Mouse (Mus musculus) megakaryocyte, adult 5-6 weeks (primary cell): Measurements from ENCODE around the gene Gm37240. TPM values are rescaled to one million over a fixed set of nuclear protein-coding genes. Genes with fewer than 3 reads are reported as not detected.

ENCODE experiments used
- ATAC-seq: 2 replicates; pipeline ENCODE4 v1.8.0; 2016; ENCODE audit warnings: mild to moderate bottlenecking, inconsistent platforms; ENCODE audit not compliant: poor library complexity, severe bottlenecking
- total RNA-seq, 2 experiments: library from RNA; stranded (forward) in 1 of 2; stranded (reverse) in 1 of 2; fragments of 153-499, 151-499 nt in 1 of 2; fragments of 221-1000, 200-1000 nt in 1 of 2; gene quantifications; 2 replicates each; pipeline versions ENCODE4 v1.2.3 to v1.2.4; 2015 to 2017

Gm37240 gene
- total RNA-seq, 2 experiments from 2014 or later, result 0.07 to 0.15 TPM

DNA sequence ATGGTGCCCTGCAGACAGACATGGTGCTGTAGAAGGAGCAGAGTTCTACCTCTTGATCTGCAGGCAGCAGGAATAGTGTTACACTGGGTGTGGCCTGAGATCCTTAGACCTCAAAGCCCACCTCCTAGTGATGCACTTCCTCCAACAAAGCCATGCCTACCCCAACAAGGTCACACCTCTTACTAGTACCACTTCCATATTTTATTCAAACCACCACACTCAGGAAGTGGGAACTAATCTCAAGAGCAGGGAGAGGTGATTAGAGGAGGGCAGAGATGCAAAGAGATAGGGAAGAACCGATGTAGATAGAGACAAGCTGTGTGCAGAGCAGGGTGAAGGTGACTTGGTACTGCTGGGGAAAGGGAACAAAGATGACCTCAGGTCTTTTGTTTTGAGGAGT is 773.8 kb downstream of the Gm37240 start:
- ATAC-seq, result peak; percentile 57

- no peak for ATAC-seq
These were observed 776.6 kb downstream of the Gm37240 start for GRCm38 (mm10) chr3:85110762-85111161.

DNA sequence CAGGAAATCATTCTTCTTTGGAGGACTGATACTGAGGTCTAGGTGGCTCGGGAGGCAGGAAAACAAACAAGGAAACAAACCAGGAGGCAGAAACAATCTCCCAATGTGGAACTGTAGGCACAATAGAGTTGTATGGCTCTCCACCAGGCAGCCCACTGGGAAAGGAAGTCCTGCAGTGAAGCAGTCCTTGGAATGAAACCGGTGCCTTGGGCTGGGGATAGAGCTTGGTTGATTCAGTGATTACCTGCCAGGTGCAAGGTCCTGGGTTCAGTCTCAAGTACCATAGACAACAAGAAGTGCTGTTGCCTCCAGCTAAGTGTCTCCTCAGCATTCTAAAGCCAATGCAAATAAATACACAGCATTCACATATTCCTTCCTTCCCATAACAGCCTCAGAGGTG is 778.1 kb downstream of the Gm37240 start:
- no peak for ATAC-seq

- ATAC-seq, result no peak
These were observed 778.9 kb downstream of the Gm37240 start for GRCm38 (mm10) chr3:85108396-85108795.

DNA sequence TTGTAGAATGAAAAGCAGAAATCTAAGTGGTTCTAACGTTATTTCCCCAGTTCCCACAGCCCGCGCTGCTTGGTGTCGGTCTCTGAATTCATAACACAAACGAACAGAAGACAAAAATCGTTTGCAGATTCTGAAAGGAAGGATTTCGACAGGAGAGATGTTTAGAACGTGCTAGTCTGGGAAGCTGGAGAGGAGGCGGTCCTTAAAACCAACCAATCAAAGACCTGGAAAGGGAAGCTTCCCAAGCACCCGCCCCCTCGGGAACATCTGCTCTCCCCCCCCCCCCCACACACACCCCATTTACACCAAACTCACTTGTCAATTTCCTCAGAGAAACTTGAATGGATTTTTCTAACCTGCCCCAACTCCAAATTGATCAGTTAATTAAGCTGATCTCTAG is 780.4 kb downstream of the Gm37240 start:
- ATAC-seq, result no peak

- ATAC-seq, result no peak
These were observed 783.0 kb downstream of the Gm37240 start for GRCm38 (mm10) chr3:85104301-85104700.

GRCm38 (mm10) chr3:85080882-85081558 is 806.3 kb downstream of the Gm37240 start:
- no peak for ATAC-seq

DNA sequence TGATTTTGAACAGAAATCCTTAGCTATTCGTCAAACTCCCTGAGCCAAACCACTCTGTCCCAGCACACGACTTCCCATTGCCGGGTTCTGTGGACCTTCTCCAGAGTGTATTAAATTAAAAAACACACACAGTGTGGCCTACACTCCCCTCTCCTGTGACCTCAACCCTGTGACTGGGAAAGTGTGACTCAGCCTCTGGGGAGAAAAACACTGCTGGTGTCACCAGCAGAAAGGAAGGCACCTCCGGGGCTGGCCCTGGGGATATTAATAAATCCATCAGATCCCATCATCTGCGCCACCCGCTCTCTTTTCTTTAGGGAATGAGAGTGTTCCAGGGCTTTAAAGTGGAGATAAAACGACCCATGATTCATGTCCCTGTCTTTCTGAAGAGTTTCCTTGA is 823.2 kb downstream of the Gm37240 start:
- no peak for ATAC-seq

- ATAC-seq, result no peak
These were observed 827.2 kb downstream of the Gm37240 start for GRCm38 (mm10) chr3:85060153-85060552.

- no peak for ATAC-seq
These were observed 830.1 kb downstream of the Gm37240 start for GRCm38 (mm10) chr3:85057245-85057644.

DNA sequence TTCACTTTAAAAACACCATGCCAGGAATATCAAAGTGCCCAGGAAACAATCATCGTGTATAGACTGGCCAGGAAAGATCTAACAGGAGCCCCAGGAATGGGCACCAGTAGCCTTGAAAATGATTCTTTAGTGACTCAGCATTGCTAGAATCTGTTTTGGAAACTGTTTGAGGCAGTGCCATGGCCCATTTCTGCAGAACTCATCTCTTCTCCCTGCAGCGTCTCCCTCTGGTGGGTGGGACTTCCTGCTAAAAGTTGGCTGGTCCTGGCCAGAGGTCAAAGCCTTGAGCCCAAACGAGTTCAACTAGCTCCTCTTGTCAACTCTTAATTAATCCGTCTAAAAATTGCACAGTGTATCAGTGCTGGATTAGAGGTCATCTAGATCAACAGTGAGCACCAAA is 833.8 kb downstream of the Gm37240 start:
- no peak for ATAC-seq

- no peak for ATAC-seq
These were observed 835.1 kb downstream of the Gm37240 start for GRCm38 (mm10) chr3:85052196-85052595.

DNA sequence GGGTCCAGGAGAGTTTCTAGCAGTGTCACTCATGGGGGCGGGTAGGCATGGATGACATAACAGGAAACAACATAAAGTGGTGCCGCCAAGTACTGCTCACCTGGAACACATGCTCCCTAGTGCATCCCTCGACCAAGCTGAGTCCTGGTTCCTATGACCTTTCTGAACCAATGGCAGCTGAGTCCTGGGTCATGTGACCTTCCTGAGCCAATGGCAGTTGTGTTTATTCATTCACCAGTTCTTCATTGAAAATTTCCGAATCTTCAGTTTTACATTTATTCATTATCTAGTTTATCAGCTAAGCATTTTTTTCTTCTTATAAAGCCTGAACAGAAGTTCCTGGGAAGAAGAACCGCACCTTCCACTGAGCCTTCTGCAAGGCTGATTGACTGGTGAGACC is 838.7 kb downstream of the Gm37240 start:
- ATAC-seq, result no peak

GRCm38 (mm10) chr3:85043679-85044218 is 843.6 kb downstream of the Gm37240 start:
- ATAC-seq, result no peak

- no peak for ATAC-seq
These were observed 845.2 kb downstream of the Gm37240 start for GRCm38 (mm10) chr3:85042126-85042525.

GRCm38 (mm10) chr3:85029141-85029540 is 858.2 kb downstream of the Gm37240 start:
- ATAC-seq, result no peak

GRCm38 (mm10) chr3:85024817-85025705 is 862.3 kb downstream of the Gm37240 start:
- ATAC-seq, result no peak

DNA sequence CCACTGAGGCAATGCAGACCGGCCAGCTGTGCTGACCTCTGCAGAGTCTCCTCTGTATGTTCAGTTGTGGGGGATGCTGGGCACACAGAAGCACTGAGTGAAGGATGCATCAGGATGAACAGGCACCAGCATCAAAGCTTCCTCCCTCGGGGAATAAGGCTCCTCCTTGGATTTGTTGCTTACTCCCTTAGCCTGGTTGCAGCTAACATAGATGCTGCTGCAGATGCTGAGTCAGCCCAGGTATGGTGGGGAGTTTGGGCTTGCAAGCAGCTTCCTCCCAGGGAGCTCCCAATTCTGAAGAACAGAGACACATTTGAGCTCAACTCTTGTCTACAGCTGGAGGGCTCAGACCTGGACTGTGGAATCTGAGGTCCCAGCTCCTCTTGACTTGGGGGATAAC is 863.1 kb downstream of the Gm37240 start:
- ATAC-seq, result no peak

- no peak for ATAC-seq
These were observed 864.5 kb downstream of the Gm37240 start for GRCm38 (mm10) chr3:85022800-85023199.

GRCm38 (mm10) chr3:85021816-85022215 is 865.5 kb downstream of the Gm37240 start:
- ATAC-seq, result no peak

GRCm38 (mm10) chr3:85020137-85020536 is 867.2 kb downstream of the Gm37240 start:
- ATAC-seq, result no peak

GRCm38 (mm10) chr3:85015667-85016066 is 871.7 kb downstream of the Gm37240 start:
- no peak for ATAC-seq
